Mouse (Mus musculus) C2C12 (cell line): ENCODE measurements at regions not wholly inside any gene's neighbourhood (a gene's known extent, or its start where the extent isn't known, plus 50 kb on each side); places are given as distances from the start of the nearest gene placed in this dataset.

Experiments
- CTCF ChIP-seq: IDR thresholded peaks from one replicate; pipeline ENCODE4 v1.5.1; 2011; ENCODE audit not compliant: control insufficient read depth, insufficient read depth, insufficient read length
- MYOD1 ChIP-seq: IDR thresholded peaks from one replicate; pipeline ENCODE4 v1.6.1; 2011; ENCODE audit warnings: low read depth; ENCODE audit not compliant: control insufficient read depth, insufficient read length
- USF1 ChIP-seq: IDR thresholded peaks from one replicate; pipeline ENCODE4 v1.6.1; 2011; ENCODE audit warnings: low read depth, mild to moderate bottlenecking, control low read depth, moderate library complexity

DNA sequence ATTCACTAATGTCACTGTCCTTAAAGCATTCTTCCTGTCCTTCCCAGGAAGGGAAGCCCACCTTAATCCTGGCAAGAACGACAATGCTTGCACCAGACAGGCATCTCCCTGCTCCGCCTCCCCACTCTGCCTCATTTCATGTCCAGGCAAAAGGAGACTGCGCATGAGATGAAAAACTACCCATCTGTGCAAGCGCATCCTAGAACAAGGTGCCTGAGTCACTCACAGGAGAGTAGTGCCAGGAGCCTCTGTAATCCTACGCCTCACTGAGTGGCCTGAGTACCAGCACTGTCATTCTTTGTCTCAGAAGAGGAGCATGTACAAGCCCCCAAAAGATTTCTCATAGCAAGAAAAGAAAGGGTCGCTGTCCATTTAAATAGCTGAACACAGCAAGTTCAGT lies 198.2 kb downstream of the Tox3 start:
- TF ChIP-seq CTCF (no peak), MYOD1 (no peak), USF1 (no peak)
